In the genomic region with DNA sequence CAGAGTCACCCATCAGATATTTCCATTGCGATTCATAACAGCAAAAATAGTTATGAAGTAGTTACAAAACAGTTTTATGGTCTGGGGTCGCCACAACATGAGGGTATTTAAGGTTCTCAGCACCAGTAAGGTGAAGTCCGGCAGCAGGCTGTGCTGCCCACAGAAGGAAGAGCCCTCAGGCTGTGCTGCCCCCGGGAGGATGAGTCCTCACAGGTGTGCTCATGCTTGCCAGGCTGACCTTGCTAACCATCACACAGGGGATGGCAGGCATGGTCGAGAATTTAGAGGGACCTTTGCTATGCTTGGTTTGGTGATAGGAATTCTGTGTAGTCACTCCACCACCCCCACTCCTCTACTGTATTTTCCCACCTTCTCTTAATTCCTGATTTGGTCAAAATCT, we compare ENCODE assay signal across 26 mouse cellular contexts. TPM values are rescaled to one million over a fixed set of nuclear protein-coding genes. Genes with fewer than 3 reads are reported as not detected.
DNase-seq lines count a peak whose midpoint lies in the region; ATAC-seq lines count a peak whose summit lies in the region.
"Had no signal": no experiment of that assay in that cellular context is flagged by ENCODE, and none has a peak within 500 bp of the region (broad histone marks: within the 10 kb centered on the region; RNA-seq: fewer than 3 reads in every experiment).

No protein-coding gene starts in this region.

- no peaks in the 10 kb centered on the region for H3K36me3 ChIP-seq in heart, embryonic 10.5 days
- no peaks in the 10 kb centered on the region for H3K36me3 ChIP-seq in heart, embryonic 12.5 days
- no peaks in the 10 kb centered on the region for H3K36me3 ChIP-seq in liver, embryonic 12.5 days
- no peaks in the 10 kb centered on the region for H3K36me3 ChIP-seq in liver, embryonic 11.5 days (ENCODE audit: control insufficient read depth, insufficient read depth, low read length)
- peaks cover 69% of the 10 kb centered on the region for H3K36me3 ChIP-seq in megakaryocyte, embryonic 14.5 days (replicated peaks; ENCODE audit: low read length)
- no peaks in the 10 kb centered on the region for H3K36me3 ChIP-seq in liver, embryonic 16.5 days (ENCODE audit: control insufficient read depth, insufficient read depth)
- H3K36me3 ChIP-seq: forebrain, embryonic 10.5 days; heart, embryonic 15.5 days had no signal

- peaks cover 71% of the 10 kb centered on the region for H3K4me1 ChIP-seq in heart, embryonic 10.5 days
- H3K4me1 ChIP-seq in heart, embryonic 12.5 days (replicated peaks), result peaks cover 60% of the 10 kb centered on the region
- peaks cover 100% of the 10 kb centered on the region for H3K4me1 ChIP-seq in liver, embryonic 12.5 days
- H3K4me1 ChIP-seq in liver, embryonic 11.5 days (replicated peaks; ENCODE audit: control insufficient read depth, insufficient read depth, low read length), result peaks cover 78% of the 10 kb centered on the region
- peaks cover 97% of the 10 kb centered on the region for H3K4me1 ChIP-seq in megakaryocyte, embryonic 14.5 days
- H3K4me1 ChIP-seq in liver, embryonic 16.5 days (ENCODE audit: control insufficient read depth, low read depth, low read length), result peaks cover 83% of the 10 kb centered on the region

- H3K27ac ChIP-seq in heart, embryonic 10.5 days, result no peak overlapping the region
- no peak overlapping the region for H3K27ac ChIP-seq in heart, embryonic 12.5 days (ENCODE audit: poor library complexity, severe bottlenecking)
- H3K27ac ChIP-seq in liver, embryonic 12.5 days, result peak overlapping the region; percentile 33; the same call in 1 of the 2 replicates
- no peak overlapping the region for H3K27ac ChIP-seq in liver, embryonic 11.5 days (ENCODE audit: low read depth, low read length)
- H3K27ac ChIP-seq in liver, embryonic 16.5 days (ENCODE audit: low read length), result 0 out of 2 replicates have a peak overlapping the region, but pooled peaks have one; percentile 35
- H3K27ac ChIP-seq: forebrain, embryonic 10.5 days; forebrain, embryonic 13.5 days; heart, embryonic 15.5 days; hindbrain, embryonic 14.5 days; hindbrain, postnatal 0 days had no signal

- no peaks in the 10 kb centered on the region for H3K9me3 ChIP-seq in heart, embryonic 10.5 days
- H3K9me3 ChIP-seq in heart, embryonic 12.5 days (replicated peaks), result no peaks in the 10 kb centered on the region
- H3K9me3 ChIP-seq in liver, embryonic 12.5 days (replicated peaks), result no peaks in the 10 kb centered on the region
- H3K9me3 ChIP-seq in liver, embryonic 11.5 days (ENCODE audit: control insufficient read depth, low read length), result no peaks in the 10 kb centered on the region
- no peaks in the 10 kb centered on the region for H3K9me3 ChIP-seq in megakaryocyte, embryonic 14.5 days
- H3K9me3 ChIP-seq in liver, embryonic 16.5 days (replicated peaks; ENCODE audit: control insufficient read depth, low read length), result no peaks in the 10 kb centered on the region
- H3K9me3 ChIP-seq: forebrain, embryonic 10.5 days; forebrain, embryonic 13.5 days; G1E; heart, embryonic 15.5 days had no signal

- no peak overlapping the region for H3K4me3 ChIP-seq in heart, embryonic 10.5 days
- no peak overlapping the region for H3K4me3 ChIP-seq in heart, embryonic 12.5 days
- H3K4me3 ChIP-seq in liver, embryonic 12.5 days, result no peak overlapping the region
- H3K4me3 ChIP-seq in liver, embryonic 11.5 days (ENCODE audit: low read depth, low read length), result no peak overlapping the region
- peak overlapping the region; percentile 76 for H3K4me3 ChIP-seq in megakaryocyte, embryonic 14.5 days (replicated peaks)
- H3K4me3 ChIP-seq in liver, embryonic 16.5 days (ENCODE audit: low read depth, low read length), result no peak overlapping the region
- H3K4me3 ChIP-seq: forebrain, embryonic 10.5 days; forebrain, embryonic 13.5 days; heart, embryonic 15.5 days had no signal

- DNase-seq in heart, embryonic 10.5 days (ENCODE audit: low spot score), result peak; percentile 57
- DNase-seq in liver, embryonic 11.5 days (ENCODE audit: low spot score), result no peak
- DNase-seq: adrenal gland, postnatal 10 days; adrenal gland, postnatal 36 days; B cell, adult 2 months; cerebellum, adult 18-20 months; cerebellum, adult 9-10 months; cerebellum, postnatal 14 days; gastrocnemius, postnatal 10 days; gastrocnemius, postnatal 36 days; heart, postnatal 14 days; heart, postnatal 4 days had no signal

- no peaks in the 10 kb centered on the region for H3K27me3 ChIP-seq in heart, embryonic 10.5 days (ENCODE audit: insufficient read depth, poor library complexity, severe bottlenecking)
- no peaks in the 10 kb centered on the region for H3K27me3 ChIP-seq in heart, embryonic 12.5 days (replicated peaks)
- no peaks in the 10 kb centered on the region for H3K27me3 ChIP-seq in liver, embryonic 12.5 days (replicated peaks)
- H3K27me3 ChIP-seq in liver, embryonic 11.5 days (replicated peaks; ENCODE audit: control insufficient read depth, insufficient read depth, low read length), result no peaks in the 10 kb centered on the region
- no peaks in the 10 kb centered on the region for H3K27me3 ChIP-seq in megakaryocyte, embryonic 14.5 days (replicated peaks)
- no peaks in the 10 kb centered on the region for H3K27me3 ChIP-seq in liver, embryonic 16.5 days (ENCODE audit: control insufficient read depth, insufficient read depth, low read depth, low read length)
- H3K27me3 ChIP-seq: CH12.LX; forebrain, embryonic 13.5 days; heart, embryonic 15.5 days; Patski had no signal

- no peak overlapping the region for H3K9ac ChIP-seq in heart, embryonic 12.5 days
- peak overlapping the region; percentile 24; the same call in 1 of the 2 replicates for H3K9ac ChIP-seq in liver, embryonic 12.5 days
- H3K9ac ChIP-seq in liver, embryonic 11.5 days (ENCODE audit: low read depth, low read length), result no peak overlapping the region
- H3K9ac ChIP-seq in liver, embryonic 16.5 days (ENCODE audit: low read depth, low read length), result no peak overlapping the region
- H3K9ac ChIP-seq: forebrain, embryonic 13.5 days; heart, embryonic 15.5 days; hindbrain, embryonic 14.5 days had no signal

- H3K4me2 ChIP-seq in heart, embryonic 12.5 days, result no peak overlapping the region
- no peak overlapping the region for H3K4me2 ChIP-seq in liver, embryonic 12.5 days
- H3K4me2 ChIP-seq in liver, embryonic 11.5 days, result no peak overlapping the region
- H3K4me2 ChIP-seq in liver, embryonic 16.5 days (ENCODE audit: low read depth, low read length), result no peak overlapping the region
- H3K4me2 ChIP-seq: forebrain, embryonic 13.5 days; heart, embryonic 15.5 days; hindbrain, embryonic 14.5 days had no signal

- 72% methylated on average over 5 of the region's 5 CpGs for WGBS in heart, embryonic 10.5 days
- 61% methylated on average over 5 of the region's 5 CpGs for WGBS in heart, embryonic 12.5 days
- 57% methylated on average over 5 of the region's 5 CpGs for WGBS in liver, embryonic 12.5 days (ENCODE audit: insufficient replicate concordance)
- WGBS in liver, embryonic 11.5 days, result 69% methylated on average over 5 of the region's 5 CpGs
- 54% methylated on average over 5 of the region's 5 CpGs for WGBS in liver, embryonic 16.5 days (ENCODE audit: insufficient replicate concordance)

- no peak for ATAC-seq in heart, embryonic 12.5 days (ENCODE audit: insufficient number of reproducible peaks, low FRiP score)
- ATAC-seq in liver, embryonic 12.5 days, result no peak
- ATAC-seq in liver, embryonic 11.5 days (replicated peaks; ENCODE audit: low FRiP score), result no peak
- ATAC-seq in megakaryocyte, adult 5-6 weeks (ENCODE audit: poor library complexity, severe bottlenecking), result no peak
- ATAC-seq in liver, embryonic 16.5 days (ENCODE audit: low read depth), result no peak
- ATAC-seq: forebrain, embryonic 13.5 days; forebrain, embryonic 16.5 days; hindbrain, postnatal 0 days; Patski had no signal

RNA-seq across cellular contexts. Expression of a gene that starts 9.8 kb away (rescaled TPM):
- 8.5 and 9.4 TPM in 2 replicates for polyA plus RNA-seq in heart, embryonic 10.5 days (2016; fragmentation: Nextera tagmentation; extraction: Ambion mirVana)
- polyA plus RNA-seq in heart, embryonic 12.5 days (2016; fragmentation: Nextera tagmentation; extraction: Ambion mirVana), result 9.6 and 11.6 TPM in 2 replicates
- polyA plus RNA-seq in liver, embryonic 12.5 days (2016; fragmentation: Nextera tagmentation; extraction: Ambion mirVana), result 8.8 and 10.6 TPM in 2 replicates
- 10.6 and 11.1 TPM in 2 replicates for polyA plus RNA-seq in liver, embryonic 11.5 days (2014; fragmentation: Nextera tagmentation; extraction: Ambion mirVana)
- polyA plus RNA-seq in megakaryocyte, embryonic 14.5 days (2012; ENCODE audit: insufficient read depth, low replicate concordance), result 6.0 and 6.3 TPM in 2 replicates
- 52.2 and 53.5 TPM in 2 replicates for total RNA-seq in megakaryocyte, adult 5-6 weeks (2015)
- 90.8 and 98.4 TPM in 2 replicates for total RNA-seq in megakaryocyte, adult 5-6 weeks (2017)
- 5.8 and 6.6 TPM in 2 replicates for polyA plus RNA-seq in liver, embryonic 16.5 days (2015; fragmentation: Nextera tagmentation; extraction: Ambion mirVana)

Comparison
In these comparisons a context has a peak if more than half of its experiments do, and no peak if none do; other contexts are left out.
1. H3K27ac ChIP-seq: peak in liver, embryonic 12.5 days (single experiment) and liver, embryonic 16.5 days (single experiment); none in heart, embryonic 10.5 days (single experiment), heart, embryonic 12.5 days (single experiment) and liver, embryonic 11.5 days (single experiment).